Mouse (Mus musculus) erythroblast, embryonic 14.5 days (primary cell): Measurements from ENCODE around the gene Lrrc10.

Experiments used
- GATA1 ChIP-seq: IDR thresholded peaks from 2 replicates; pipeline ENCODE4 v1.6.1; 2012; ENCODE audit warnings: low read length, inconsistent platforms, mixed read lengths
- TAL1 ChIP-seq: IDR thresholded peaks from 3 replicates; pipeline ENCODE4 v1.6.1; 2012; ENCODE audit warnings: low read length, inconsistent platforms, mixed read lengths

- no peak for TF ChIP-seq GATA1
- TF ChIP-seq TAL1 = no peak
Measured at GRCm38 (mm10) chr10:117078284-117078683, 33.1 kb downstream of the Lrrc10 start.
